Mouse (Mus musculus) c-Kit-negative CD71-positive TER-119-positive erythroid progenitor cells, embryonic 14.5 days (primary cell): ENCODE results near the gene Mfsd10.

Source experiments
- DNase-seq: peaks from one replicate; pipeline ENCODE4 v3.0.0-alpha.2; 2013; ENCODE audit warnings: low read depth, low spot score

Gene Mfsd10

GRCm38 (mm10) chr5:34636481-34637287 lies at the start of gene Mfsd10:
Gene Mfsd10 (minus strand): TSS chr5:34637212.
- DNase-seq, result peak; percentile 71

DNA sequence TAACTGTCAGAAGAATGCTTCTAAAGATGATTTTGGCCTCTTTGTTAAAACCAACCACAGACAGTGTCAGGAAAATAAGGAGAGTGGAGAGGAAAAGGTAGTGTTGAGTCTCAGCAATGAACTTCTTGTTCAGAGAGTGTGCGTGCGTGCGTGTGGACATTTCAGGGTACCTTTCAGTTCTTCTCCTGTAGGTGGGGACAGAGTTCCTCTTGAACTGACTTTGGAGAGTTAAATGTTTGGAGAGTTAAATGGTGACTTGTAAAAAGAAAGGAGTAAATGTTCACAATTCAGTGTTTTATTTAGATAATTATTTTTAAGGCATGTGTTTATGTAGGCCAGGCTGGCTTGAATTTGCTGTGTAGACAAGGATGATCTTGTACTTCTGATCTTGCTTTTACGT lies 33.3 kb upstream of the Mfsd10 start:
- no peak for DNase-seq

GRCm38 (mm10) chr5:34669493-34669892 lies 32.5 kb upstream of the Mfsd10 start:
- no peak for DNase-seq

GRCm38 (mm10) chr5:34663231-34663630 lies 26.2 kb upstream of the Mfsd10 start:
- no peak for DNase-seq

GRCm38 (mm10) chr5:34661909-34662308 lies 24.9 kb upstream of the Mfsd10 start:
- DNase-seq, result no peak

DNA sequence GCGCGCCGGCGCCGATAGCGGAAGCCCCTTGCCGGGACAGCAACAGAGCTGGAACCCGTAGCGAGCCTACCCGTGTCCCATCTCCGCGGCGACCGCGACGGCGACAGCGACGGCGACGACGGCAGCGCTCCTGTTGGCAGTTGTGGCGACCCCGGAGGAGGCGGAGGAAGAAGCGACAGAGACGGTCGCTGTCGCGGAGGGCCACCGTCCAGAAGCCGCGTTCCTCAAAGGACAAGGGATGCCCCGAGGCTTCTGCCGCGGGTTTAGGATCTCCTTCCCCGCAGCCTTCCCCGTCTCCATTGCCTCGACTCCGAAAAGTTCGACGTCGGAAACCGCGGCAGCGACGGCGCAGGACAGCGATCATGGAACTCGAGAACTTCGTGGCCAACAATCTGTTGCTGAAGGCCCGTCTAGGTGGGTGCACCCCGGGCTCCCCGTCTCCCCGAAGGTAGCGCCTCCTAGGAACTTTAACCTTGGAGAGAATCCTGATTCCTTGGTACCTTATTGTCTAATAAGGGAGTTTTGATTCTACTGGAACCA lies 23.6 kb upstream of the Mfsd10 start:
- peak; percentile 43 for DNase-seq

DNA sequence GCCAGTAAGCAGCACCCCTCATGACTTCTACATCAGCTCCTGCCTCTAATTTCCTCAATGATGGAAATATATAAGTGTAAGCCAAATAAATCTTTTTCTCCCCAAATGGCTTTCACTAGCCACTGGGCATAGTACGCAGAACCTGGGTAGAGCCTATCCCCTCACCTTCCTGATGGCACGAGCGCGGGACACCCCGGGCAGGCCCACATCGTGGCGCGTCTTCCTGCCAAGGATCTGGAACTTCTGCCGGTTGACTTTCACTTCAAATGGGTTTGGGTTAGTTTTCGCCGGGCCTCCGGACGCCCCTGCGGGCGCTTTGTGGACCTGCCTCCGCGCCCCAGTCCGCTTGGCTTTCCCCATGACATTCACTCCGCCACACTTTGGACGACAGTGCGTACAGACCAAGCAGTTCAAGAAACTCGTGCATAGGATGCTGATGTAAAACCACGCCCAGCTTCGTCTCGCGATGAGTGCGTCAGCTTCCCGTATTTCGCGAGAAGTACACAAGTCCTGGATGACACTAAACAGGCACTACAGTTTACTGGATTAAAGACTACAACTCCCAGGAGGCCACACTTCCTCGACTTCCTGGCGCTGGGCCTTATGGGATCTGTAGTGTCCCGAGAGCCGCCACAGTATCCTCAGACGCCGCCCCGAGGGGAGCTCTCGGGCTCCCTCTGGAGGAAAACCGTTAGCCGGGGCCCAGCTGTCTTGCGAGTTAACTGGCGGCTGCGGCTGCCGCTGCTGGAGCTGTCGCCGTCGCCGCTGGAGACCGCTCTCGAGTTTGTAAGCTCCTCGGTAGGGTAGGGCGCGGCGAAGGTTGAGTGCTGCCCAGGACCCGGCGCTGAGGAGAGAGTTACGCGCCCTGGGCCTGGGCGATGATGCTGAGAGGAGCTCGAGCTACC lies 22.9 kb upstream of the Mfsd10 start, which contains the start of the genes Nop14 and Grk4:
Nop14 (minus strand) TSS at position 463 of the 905 bp plus-strand sequence.
Grk4 (plus strand) TSS at position 694 of the 905 bp plus-strand sequence.
- peak; percentile 99 for DNase-seq

- DNase-seq, result no peak
Measured at GRCm38 (mm10) chr5:34657556-34657955, 20.5 kb upstream of the Mfsd10 start.

GRCm38 (mm10) chr5:34654881-34655280 lies 17.9 kb upstream of the Mfsd10 start:
- no peak for DNase-seq

GRCm38 (mm10) chr5:34652961-34653360 lies 15.9 kb upstream of the Mfsd10 start:
- DNase-seq, result no peak

DNA sequence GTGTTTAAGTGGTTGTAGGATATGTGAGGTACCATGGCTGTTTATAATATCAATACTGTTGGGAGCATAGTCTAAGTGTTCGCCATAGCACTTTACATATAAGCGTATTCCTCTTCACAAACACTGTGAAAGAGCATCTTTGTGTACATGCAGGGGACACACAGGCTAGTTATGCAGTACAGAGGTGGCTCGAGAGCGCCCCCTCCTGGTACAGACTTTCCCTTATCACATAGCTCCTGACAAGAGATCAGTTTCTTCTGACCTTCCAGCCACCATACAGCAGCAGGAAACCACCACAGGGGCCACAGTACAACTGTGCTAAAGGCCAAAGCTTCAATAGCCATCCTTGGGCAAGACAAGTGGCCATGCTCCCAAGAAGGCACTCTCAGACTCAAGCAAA lies 10.6 kb upstream of the Mfsd10 start:
- peak; percentile 71 for DNase-seq

- no peak for DNase-seq
Measured at GRCm38 (mm10) chr5:34642932-34643331, 5.9 kb upstream of the Mfsd10 start.

GRCm38 (mm10) chr5:34641991-34642390 lies 5.0 kb upstream of the Mfsd10 start:
- no peak for DNase-seq

GRCm38 (mm10) chr5:34637591-34638156 lies 662 bp upstream of the Mfsd10 start:
- no peak for DNase-seq

DNA sequence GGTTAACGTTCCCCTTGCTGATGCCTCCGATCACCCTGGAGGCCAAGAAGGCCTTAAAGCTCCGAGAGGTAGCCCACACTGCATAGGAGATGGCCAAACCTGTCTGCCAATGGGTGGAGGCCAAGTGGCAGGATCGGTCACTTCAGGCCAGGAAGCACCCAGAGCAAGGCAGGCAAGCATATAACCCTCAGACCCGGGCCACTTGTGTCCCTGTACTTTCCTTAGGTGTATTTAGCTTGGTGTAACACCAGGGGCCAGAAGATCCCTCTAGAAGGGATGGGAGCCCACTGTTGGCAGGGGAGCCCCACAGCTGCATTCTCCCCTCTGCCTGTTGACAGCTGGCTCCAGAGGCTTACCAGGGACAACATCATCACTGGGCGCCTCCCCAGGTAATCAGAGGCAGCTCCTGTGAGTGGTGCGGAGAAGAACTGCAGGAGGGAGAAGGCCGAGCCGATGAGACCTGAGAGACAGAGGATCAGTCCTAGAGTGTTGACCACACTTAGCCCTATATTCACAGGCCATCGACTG lies 1.3 kb downstream of the Mfsd10 start:
- DNase-seq, result no peak

DNA sequence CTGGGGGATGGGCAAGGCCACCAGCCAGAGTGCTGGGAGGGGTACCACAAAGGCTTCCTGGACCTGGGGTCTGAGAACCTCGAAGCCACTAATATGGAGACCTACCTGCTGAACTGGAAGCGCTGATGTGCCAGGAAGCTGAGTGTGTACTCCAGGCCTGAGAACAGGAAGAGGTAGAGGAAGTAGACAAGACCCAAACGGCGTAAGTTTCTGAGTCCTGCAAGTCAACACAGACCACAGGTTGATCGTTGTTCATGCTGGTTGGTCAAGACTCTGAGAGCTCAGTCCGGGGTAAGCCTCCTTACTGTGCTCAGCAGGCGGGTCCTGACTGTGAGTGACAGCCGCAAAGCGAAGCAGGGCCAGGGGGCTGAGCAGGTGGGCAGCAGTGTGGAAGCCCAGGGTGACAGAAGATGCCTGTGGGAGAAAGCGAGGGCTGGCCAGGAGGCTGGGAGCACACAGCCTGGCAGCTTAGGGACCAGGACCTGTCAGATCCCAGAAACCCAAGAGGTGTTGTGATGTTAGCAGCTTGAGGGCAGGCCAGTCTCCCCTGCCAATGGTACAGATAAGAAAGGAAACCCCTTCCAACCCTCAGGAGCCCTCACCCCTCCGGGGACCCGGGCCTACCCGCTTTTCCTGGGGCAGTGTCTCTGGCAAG lies 2.1 kb downstream of the Mfsd10 start:
- no peak for DNase-seq

DNA sequence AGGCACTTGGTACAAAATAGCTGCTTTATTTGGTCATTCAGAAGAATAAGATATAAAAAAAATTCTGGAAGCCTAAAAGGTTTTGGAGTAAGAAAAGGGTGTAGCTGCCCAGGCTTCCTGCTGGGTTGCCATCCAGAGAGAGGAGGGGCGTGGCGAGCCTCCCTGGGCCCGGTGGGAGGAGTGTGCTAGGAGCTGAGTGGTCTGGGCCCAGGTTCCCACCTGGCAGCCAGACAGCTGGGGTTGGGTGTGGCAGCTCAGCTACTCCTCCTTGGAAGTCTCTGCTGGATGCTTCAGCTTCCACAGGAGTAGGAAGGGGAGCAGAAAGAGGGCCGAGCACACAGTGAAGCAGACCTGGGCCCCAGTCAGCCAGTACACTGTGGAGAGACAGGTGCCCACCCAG lies 3.4 kb downstream of the Mfsd10 start:
- no peak for DNase-seq

DNA sequence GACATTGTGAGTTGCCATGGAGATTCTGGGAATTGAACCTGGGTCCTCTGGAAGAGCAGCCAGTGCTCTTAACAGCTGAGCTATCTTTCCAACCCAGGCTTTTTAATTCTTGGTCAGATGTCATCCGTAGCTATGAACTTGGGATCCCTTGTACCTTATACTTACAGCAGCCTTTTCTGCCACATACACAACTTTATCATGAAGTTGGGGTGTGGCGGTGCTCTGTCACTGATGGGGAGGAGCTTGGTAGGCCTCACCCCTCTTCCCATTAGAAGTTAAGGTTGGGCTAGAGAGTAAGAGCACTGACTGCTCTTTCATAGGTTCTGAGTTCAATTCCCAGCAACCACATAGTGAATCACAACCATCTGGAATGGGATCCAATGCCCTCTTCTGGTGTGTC lies 4.0 kb downstream of the Mfsd10 start:
- peak; percentile 58 for DNase-seq

DNA sequence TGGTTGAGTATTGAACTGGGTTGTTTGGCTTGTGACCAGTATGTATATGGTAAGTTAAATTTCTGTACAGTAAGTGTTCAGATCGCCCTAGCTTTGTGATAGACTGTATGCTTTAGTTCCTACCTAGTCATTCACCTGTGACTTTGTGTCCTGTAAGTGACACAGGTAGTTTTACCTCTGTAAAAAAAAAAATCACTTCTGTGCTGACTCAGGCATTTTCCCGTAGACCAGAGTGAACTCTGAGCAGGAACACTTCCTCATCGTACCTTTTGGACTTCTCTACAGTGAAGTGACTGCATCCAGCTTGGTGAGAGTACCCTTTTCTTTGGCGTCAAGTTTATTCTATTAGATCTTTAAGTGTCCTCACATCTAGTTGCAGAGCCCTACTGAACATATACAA lies 27.0 kb downstream of the Mfsd10 start:
- no peak for DNase-seq

GRCm38 (mm10) chr5:34608226-34608625 lies 28.8 kb downstream of the Mfsd10 start:
- DNase-seq, result no peak
